Mouse (Mus musculus): ENCODE data around the gene Nprl2. TPM values are rescaled to one million over a fixed set of nuclear protein-coding genes. Genes with fewer than 3 reads are reported as not detected.
"Not testable (repeated sequence)": the region's sequence is repeated elsewhere in the genome, so short reads cannot be mapped to it uniquely, and the experiment has no call there.

The Nprl2 gene
- total and polyA plus RNA-seq, 2 experiments from 2014 or later, result 22.5 to 56.4 TPM

DNA sequence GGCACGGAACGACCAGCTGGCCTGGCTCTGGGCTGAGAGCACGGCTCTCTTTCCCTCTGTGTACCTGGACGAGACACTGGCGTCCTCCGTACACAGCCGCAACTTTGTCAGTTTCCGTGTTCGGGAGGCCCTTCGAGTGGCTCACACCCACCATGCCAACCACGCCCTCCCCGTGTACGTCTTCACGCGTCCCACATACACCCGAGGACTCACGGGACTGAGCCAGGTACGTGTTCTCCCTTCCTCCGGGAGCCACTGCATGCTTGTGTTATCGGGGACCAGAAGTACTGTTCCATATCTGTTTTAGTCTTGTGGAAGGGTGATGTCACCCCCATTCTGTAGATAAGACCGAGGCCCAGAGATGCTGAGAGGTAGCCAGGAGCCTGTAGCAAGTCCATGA is 28.8 kb downstream of the Nprl2 start:
- no peak for ATAC-seq (ENCODE audit: insufficient read depth, low read depth)
- Histone ChIP-seq H3K4me1 (ENCODE audit: control insufficient read depth, insufficient read depth) (peaks cover 21% of the 10 kb centered on the region), H3K27me3 (ENCODE audit: control insufficient read depth, insufficient read depth, low read length) (no peaks in the 10 kb centered on the region), H3K9ac (replicated peaks; ENCODE audit: low read depth, low read length) (no peak overlapping the region), H3K9me3 (replicated peaks; ENCODE audit: control insufficient read depth, low read length) (no peaks in the 10 kb centered on the region), H3K27ac (ENCODE audit: low read depth) (peak overlapping the region; percentile 56; the same call in 1 of the 2 replicates), H3K36me3 (replicated peaks; ENCODE audit: control insufficient read depth, insufficient read depth, low read length) (peaks cover 27% of the 10 kb centered on the region), H3K4me3 (ENCODE audit: low read depth, low read length) (peak overlapping the region; percentile 76), H3K4me2 (ENCODE audit: low read depth, low read length) (peak overlapping the region; percentile 76)
- TF ChIP-seq EP300 (IDR thresholded peaks at IDR 0.05; ENCODE audit: low read depth) (no peak), CTCF (IDR thresholded peaks at IDR 0.05; ENCODE audit: low read depth) (no peak)
- DNase-seq (ENCODE audit: low spot score), result no peak
- WGBS, result 33% methylated on average over 21 of the region's 21 CpGs

DNA sequence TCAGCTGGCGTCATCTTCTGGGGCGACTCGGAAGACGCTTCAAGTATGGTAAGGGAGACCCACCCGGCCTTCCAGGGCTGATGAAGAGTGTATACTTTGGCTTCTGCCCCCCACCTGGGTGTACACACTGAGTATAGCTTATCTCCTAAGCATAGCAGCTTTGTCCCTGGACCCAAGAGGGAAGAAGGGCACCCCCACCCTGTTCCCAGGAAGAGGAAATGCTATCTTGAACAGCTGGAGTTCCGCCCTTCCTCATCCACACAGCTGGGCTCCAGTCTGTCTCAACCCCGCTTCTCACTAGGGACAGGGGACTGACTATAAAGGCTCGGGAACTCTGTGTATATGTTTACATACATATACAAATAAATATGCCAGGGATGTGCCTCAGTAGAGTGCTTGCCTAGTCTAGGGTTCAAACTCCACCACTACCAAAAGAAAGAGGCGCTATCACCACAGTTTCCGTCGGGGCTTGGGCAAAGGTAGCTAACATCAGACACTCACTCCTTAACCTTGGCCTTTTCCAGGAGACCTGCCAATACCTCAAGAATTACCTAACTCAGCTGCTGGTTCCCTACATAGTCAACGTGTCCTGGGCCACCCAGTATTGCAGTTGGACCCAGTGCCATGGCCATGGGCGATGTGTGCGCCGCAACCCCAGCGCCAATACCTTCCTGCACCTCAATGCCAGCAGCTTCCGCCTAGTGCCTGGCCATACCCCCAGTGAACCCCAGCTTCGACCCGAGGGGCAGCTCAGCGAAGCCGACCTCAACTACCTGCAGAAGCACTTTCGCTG is 29.7 kb downstream of the Nprl2 start:
- WGBS, result 82% methylated on average over 22 of the region's 22 CpGs
- Histone ChIP-seq H3K4me2 (ENCODE audit: low read depth, low read length) (peak overlapping the region; percentile 76), H3K9me3 (replicated peaks; ENCODE audit: control insufficient read depth, low read length) (no peaks in the 10 kb centered on the region), H3K27ac (ENCODE audit: low read depth) (peak overlapping the region; percentile 56), H3K36me3 (replicated peaks; ENCODE audit: control insufficient read depth, insufficient read depth, low read length) (peaks cover 27% of the 10 kb centered on the region), H3K4me1 (ENCODE audit: control insufficient read depth, insufficient read depth) (peaks cover 25% of the 10 kb centered on the region), H3K9ac (replicated peaks; ENCODE audit: low read depth, low read length) (no peak overlapping the region; the same call in 1 of the 2 replicates), H3K27me3 (ENCODE audit: control insufficient read depth, insufficient read depth, low read length) (no peaks in the 10 kb centered on the region), H3K4me3 (ENCODE audit: low read depth, low read length) (peak overlapping the region; percentile 76)
- TF ChIP-seq EP300 (IDR thresholded peaks at IDR 0.05; ENCODE audit: low read depth), result no peak
- TF ChIP-seq CTCF (IDR thresholded peaks at IDR 0.05; ENCODE audit: low read depth), result no peak
- ATAC-seq (ENCODE audit: insufficient read depth, low read depth), result no peak
- no peak for DNase-seq (ENCODE audit: low spot score)

DNA sequence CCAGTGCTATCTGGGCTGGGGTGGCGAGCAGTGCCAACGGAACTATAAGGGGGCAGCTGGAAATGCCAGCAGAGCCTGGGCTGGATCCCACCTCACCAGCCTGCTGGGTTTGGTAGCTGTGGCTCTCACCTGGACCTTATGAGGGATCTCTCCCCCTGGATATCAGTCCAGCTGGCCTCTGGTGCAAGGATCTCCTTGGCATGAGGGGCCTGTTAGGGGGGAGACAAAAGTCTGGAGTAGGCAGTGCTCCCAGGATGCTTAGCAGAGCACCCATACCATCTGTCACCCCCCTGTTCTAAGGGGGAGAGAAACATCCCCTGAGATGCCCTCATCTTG is 30.3 kb downstream of the Nprl2 start:
- no peak overlapping the region for H3K9ac ChIP-seq (replicated peaks; ENCODE audit: low read depth, low read length)
- no peaks in the 10 kb centered on the region for H3K27me3 ChIP-seq (ENCODE audit: control insufficient read depth, insufficient read depth, low read length)
- ATAC-seq (ENCODE audit: insufficient read depth, low read depth) (no peak), DNase-seq (ENCODE audit: low spot score) (no peak)
- H3K4me3 ChIP-seq (ENCODE audit: low read depth, low read length), result no peak overlapping the region
- TF ChIP-seq EP300 (IDR thresholded peaks at IDR 0.05; ENCODE audit: low read depth), result no peak
- no peak for TF ChIP-seq CTCF (IDR thresholded peaks at IDR 0.05; ENCODE audit: low read depth)
- H3K36me3 ChIP-seq (replicated peaks; ENCODE audit: control insufficient read depth, insufficient read depth, low read length), result peaks cover 27% of the 10 kb centered on the region
- no peaks in the 10 kb centered on the region for H3K9me3 ChIP-seq (replicated peaks; ENCODE audit: control insufficient read depth, low read length)
- WGBS, result 85% methylated on average over 2 of the region's 2 CpGs
- H3K4me1 ChIP-seq (ENCODE audit: control insufficient read depth, insufficient read depth), result peaks cover 29% of the 10 kb centered on the region
- H3K27ac ChIP-seq (ENCODE audit: low read depth), result no peak overlapping the region
- no peak overlapping the region for H3K4me2 ChIP-seq (ENCODE audit: low read depth, low read length)

DNA sequence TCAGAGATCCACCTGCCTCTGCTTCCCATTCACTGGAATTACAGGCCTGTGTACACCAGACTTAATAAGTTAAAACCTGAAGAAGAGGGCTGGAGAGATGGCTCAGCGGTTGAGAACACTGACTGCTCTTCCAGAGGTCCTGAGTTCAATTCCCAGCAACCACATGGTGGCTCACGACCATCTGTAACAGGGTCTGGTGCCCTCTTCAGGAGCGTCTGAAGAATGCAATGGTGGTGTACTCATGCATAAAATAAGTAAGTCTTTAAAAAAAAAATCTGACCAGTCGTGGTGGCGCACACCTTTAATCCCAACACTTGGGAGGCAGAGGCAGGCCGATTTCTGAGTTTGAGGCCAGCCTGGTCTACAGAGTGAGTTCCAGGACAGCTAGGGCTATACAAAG is 31.7 kb downstream of the Nprl2 start:
- H3K9me3 ChIP-seq (replicated peaks; ENCODE audit: control insufficient read depth, low read length); ATAC-seq (ENCODE audit: insufficient read depth, low read depth); DNase-seq (ENCODE audit: low spot score); H3K4me3 ChIP-seq (ENCODE audit: low read depth, low read length); H3K4me2 ChIP-seq (ENCODE audit: low read depth, low read length); H3K27ac ChIP-seq (ENCODE audit: low read depth); H3K9ac ChIP-seq (replicated peaks; ENCODE audit: low read depth, low read length); H3K27me3 ChIP-seq (ENCODE audit: control insufficient read depth, insufficient read depth, low read length): not testable (repeated sequence)
- whole genome bisulfite sequencing, result 90% methylated on average over 6 of the region's 6 CpGs
- H3K36me3 ChIP-seq (replicated peaks; ENCODE audit: control insufficient read depth, insufficient read depth, low read length), result peaks cover 27% of the 10 kb centered on the region
- H3K4me1 ChIP-seq (ENCODE audit: control insufficient read depth, insufficient read depth), result peaks cover 25% of the 10 kb centered on the region

DNA sequence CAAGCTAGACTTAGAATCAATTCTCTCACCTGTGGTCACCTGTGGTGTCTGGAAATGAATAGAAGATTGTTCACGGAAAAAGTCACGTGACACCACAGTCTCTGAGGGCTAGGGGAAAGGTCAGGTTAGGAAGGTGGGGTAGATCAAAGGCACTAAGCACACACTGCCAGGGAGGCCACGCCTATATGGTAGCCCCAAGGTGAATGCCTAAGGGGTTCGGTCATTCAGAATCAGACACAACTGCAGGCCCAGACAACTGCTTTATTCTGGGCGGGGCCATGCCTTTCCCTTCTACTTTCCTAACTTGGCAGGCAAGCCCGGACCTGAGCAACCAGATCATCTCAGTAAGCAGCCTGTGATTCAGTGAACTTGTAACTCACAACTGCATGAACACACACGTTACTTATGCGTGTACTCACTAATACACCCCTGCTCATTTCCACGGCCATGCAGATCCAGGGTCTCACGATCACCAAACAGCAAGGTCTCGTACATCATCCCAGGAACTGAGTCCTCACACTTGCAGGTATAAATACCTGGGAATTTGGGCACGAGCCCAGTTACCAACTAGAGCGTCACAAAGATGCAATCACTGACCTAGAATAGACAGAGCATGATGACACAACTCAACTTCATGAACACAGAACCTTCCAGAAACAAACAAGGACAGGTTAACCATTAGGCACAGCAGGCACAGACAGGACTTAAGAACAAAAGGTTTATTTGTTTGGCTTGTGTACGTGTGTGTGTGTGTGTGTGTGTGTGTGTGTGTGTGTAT is 33.7 kb downstream of the Nprl2 start:
- WGBS, result 73% methylated on average over 14 of the region's 14 CpGs
- Histone ChIP-seq H3K27me3 (ENCODE audit: control insufficient read depth, insufficient read depth, low read length) (no peaks in the 10 kb centered on the region), H3K9ac (replicated peaks; ENCODE audit: low read depth, low read length) (no peak overlapping the region), H3K4me1 (ENCODE audit: control insufficient read depth, insufficient read depth) (peaks cover 17% of the 10 kb centered on the region), H3K4me3 (ENCODE audit: low read depth, low read length) (no peak overlapping the region), H3K9me3 (replicated peaks; ENCODE audit: control insufficient read depth, low read length) (no peaks in the 10 kb centered on the region), H3K27ac (ENCODE audit: low read depth) (peak overlapping the region; percentile 71), H3K36me3 (replicated peaks; ENCODE audit: control insufficient read depth, insufficient read depth, low read length) (peaks cover 27% of the 10 kb centered on the region), H3K4me2 (ENCODE audit: low read depth, low read length) (no peak overlapping the region)
- no peak for ATAC-seq (ENCODE audit: insufficient read depth, low read depth)
- DNase-seq (ENCODE audit: low spot score), result no peak
- TF ChIP-seq CTCF (IDR thresholded peaks at IDR 0.05; ENCODE audit: low read depth) (no peak), EP300 (IDR thresholded peaks at IDR 0.05; ENCODE audit: low read depth) (no peak)
